Mouse (Mus musculus) stomach, embryonic 14.5 days (tissue): ENCODE measurements around the gene Gstt3. TPM values are rescaled to one million over a fixed set of nuclear protein-coding genes. Genes with fewer than 3 reads are reported as not detected.
A peak's percentile ranks its signal among the peaks of the same experiment; 100 is the strongest.

Experiments
- ATAC-seq: fragments of 200-750 bp; cut with Nextera tagmentation; 2 replicates; pipeline ENCODE4 v1.8.0; 2017; ENCODE audit warnings: low read depth, moderate TSS enrichment; ENCODE audit not compliant: insufficient number of reproducible peaks, insufficient read depth, low FRiP score
- H3K27ac ChIP-seq: fragments of 300-500 bp; sonication (generic); 2 replicates; pipeline ENCODE4 v1.5.1; 2014; ENCODE audit warnings: mild to moderate bottlenecking, low read length, moderate library complexity, mixed read lengths
- H3K27me3 ChIP-seq: fragments of 300-500 bp; sonication (generic); 2 replicates; pipeline ENCODE4 v1.6.1; 2014; ENCODE audit warnings: low read length, control low read depth, mixed read lengths; ENCODE audit not compliant: control insufficient read depth, insufficient read depth
- H3K36me3 ChIP-seq: fragments of 300-500 bp; sonication (generic); 2 replicates; pipeline ENCODE4 v1.6.1; 2014; ENCODE audit warnings: mild to moderate bottlenecking, control low read depth, low read length, moderate library complexity, mixed read lengths; ENCODE audit not compliant: control insufficient read depth, insufficient read depth
- H3K4me1 ChIP-seq: fragments of 300-500 bp; sonication (generic); 2 replicates; pipeline ENCODE4 v1.6.1; 2014; ENCODE audit warnings: low read length, control low read depth, mixed read lengths; ENCODE audit not compliant: control insufficient read depth, insufficient read depth
- H3K4me2 ChIP-seq: fragments of 300-500 bp; sonication (generic); replicated peaks from 2 replicates; pipeline ENCODE4 v1.6.1; 2014; ENCODE audit warnings: low read depth, low read length, control low read depth
- H3K4me3 ChIP-seq: fragments of 300-500 bp; sonication (generic); 2 replicates; pipeline ENCODE4 v1.5.1; 2014; ENCODE audit warnings: low read depth, low read length, control low read depth
- H3K9ac ChIP-seq: fragments of 300-500 bp; sonication (generic); replicated peaks from 2 replicates; pipeline ENCODE4 v1.6.1; 2014; ENCODE audit warnings: low read depth, mild to moderate bottlenecking, control low read depth, low read length, moderate library complexity, mixed read lengths
- H3K9me3 ChIP-seq: fragments of 300-500 bp; sonication (generic); 2 replicates; pipeline ENCODE4 v1.6.1; 2016; ENCODE audit warnings: low read depth, low read length, control low read depth; ENCODE audit not compliant: control insufficient read depth
- WGBS: fragments of 180-500 bp; shearing (Covaris S2); extraction: QIAGEN DNeasy Blood & Tissue Kit; methylation state at CpG from one replicate; pipeline ENCODE4 v1.1.7; 2014; 5-methylcytosine and 5-hydroxymethylcytosine counted together
- polyA plus RNA-seq: library from polyadenylated mRNA; unstranded; fragments of >200 nt; fragmentation: Nextera tagmentation; extraction: Ambion mirVana; gene quantifications from 2 replicates; pipeline ENCODE4 v1.2.1, GENCODE M21; 2014

The Gstt3 gene
- polyA plus RNA-seq, 1 experiment from 2014 or later: 46.5 TPM

DNA sequence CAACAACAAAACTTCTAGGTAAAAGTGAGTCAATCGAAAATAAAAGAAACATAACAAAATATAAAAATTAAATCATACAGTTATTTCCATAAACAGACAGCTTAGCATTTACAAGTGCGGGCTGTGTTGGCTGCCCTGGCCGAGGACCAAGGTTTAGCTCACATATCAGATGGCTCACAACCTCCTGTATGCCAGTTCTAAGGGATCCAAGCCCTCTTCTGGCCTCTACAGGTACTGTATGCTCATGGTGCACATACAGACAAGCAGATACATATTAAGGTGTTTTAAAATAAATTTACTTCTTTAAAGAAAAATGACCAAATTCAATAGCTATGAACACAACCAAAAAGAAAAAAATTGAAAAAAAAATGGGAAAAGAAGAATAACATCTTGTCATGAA is 20.9 kb downstream of the Gstt3 start:
- Histone ChIP-seq H3K4me3 (no peak overlapping the region), H3K9me3 (no peaks in the 10 kb centered on the region)
- WGBS: 96% methylated on average over 3 of the region's 3 CpGs

DNA sequence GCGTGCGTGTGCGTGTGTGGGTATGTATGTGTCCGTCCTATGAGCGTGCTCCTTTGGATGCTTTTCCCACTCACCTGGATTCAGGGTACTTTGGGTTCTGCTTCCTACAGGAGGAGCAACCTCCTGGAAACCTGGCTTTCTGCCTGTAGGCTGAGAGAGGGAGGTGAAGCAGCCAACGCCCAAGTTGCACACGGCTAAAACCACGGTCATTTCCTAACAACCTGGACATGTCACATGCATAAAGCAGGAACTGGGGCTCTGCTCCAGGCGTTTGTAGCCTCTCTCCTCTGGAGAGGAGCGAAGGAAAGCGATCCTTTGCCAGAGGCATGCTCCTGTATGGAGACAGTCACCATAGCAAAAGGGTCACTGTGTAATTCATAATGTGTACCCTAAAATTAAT is 24.5 kb downstream of the Gstt3 start:
- no peak overlapping the region for H3K4me2 ChIP-seq
- no peak overlapping the region for H3K27ac ChIP-seq
- no peaks in the 10 kb centered on the region for H3K4me1 ChIP-seq
- no peak overlapping the region for H3K4me3 ChIP-seq
- no peak for ATAC-seq
- H3K9me3 ChIP-seq: no peaks in the 10 kb centered on the region
- peaks cover 40% of the 10 kb centered on the region for H3K36me3 ChIP-seq
- H3K9ac ChIP-seq: no peak overlapping the region
- WGBS: 91% methylated on average over 11 of the region's 11 CpGs
- no peaks in the 10 kb centered on the region for H3K27me3 ChIP-seq

More for the DNA sequence above, 20.9 kb downstream of the Gstt3 start:
- H3K27ac ChIP-seq: no peak overlapping the region
- H3K4me1 ChIP-seq: peaks cover 4% of the 10 kb centered on the region; the same call in 1 of the 2 replicates
- H3K9ac ChIP-seq: no peak overlapping the region
- no peaks in the 10 kb centered on the region for H3K27me3 ChIP-seq
- no peak for ATAC-seq
- H3K4me2 ChIP-seq: no peak overlapping the region
- H3K36me3 ChIP-seq: peaks cover 7% of the 10 kb centered on the region; the same call in 1 of the 2 replicates

DNA sequence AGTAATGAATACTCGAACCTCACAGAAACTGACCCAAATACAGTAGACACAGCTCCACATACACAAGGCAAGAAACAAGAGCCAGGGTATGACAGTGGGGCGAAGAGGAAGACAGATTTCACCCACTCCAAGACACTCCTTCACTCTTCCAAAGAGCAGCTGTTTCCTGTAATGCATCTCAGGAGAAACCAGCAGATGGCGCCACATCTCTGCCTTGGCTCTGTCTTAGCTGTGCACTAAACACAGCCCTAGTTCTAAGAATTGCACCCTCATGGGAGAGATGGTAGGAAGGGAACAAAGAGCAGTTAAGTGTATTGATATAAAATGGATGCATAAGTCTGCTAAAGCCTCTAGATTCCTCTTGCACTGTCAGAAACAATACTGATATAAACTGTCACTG is 37.2 kb downstream of the Gstt3 start:
- 43% methylated on average over 3 of the region's 3 CpGs for WGBS
- Histone ChIP-seq H3K36me3 (peaks cover 57% of the 10 kb centered on the region), H3K4me3 (no peak overlapping the region), H3K4me1 (no peaks in the 10 kb centered on the region), H3K9ac (no peak overlapping the region), H3K9me3 (no peaks in the 10 kb centered on the region), H3K27ac (no peak overlapping the region), H3K27me3 (no peaks in the 10 kb centered on the region), H3K4me2 (no peak overlapping the region)
- ATAC-seq: peak; percentile 81

DNA sequence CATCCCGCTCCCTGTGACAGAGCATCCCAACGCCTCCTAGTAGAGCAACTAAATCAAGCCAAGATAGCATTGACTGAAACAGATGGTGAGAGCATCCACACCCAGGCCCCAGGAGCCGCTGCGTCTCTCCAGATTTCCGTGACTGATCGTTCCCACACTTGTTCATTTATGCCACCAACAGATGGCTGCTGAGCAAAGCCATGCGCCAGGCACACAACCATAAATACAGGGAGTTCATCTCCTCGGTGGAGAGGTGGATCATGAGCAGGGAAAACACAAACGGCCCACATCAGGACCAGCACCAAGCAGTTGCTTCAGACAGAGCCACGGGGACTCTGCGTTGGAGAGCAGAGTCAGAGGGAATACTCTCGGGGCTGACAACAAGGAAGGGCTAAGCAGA is 37.8 kb downstream of the Gstt3 start:
- Histone ChIP-seq H3K9ac (no peak overlapping the region), H3K27ac (no peak overlapping the region), H3K9me3 (no peaks in the 10 kb centered on the region), H3K36me3 (peaks cover 60% of the 10 kb centered on the region), H3K4me1 (no peaks in the 10 kb centered on the region), H3K4me2 (no peak overlapping the region), H3K27me3 (no peaks in the 10 kb centered on the region), H3K4me3 (no peak overlapping the region)
- no peak for ATAC-seq
- WGBS: 95% methylated on average over 12 of the region's 12 CpGs

- peaks cover 63% of the 10 kb centered on the region for H3K36me3 ChIP-seq
- no peak for ATAC-seq
These were observed 40.3 kb downstream of the Gstt3 start for GRCm38 (mm10) chr10:75740866-75741265.

GRCm38 (mm10) chr10:75725449-75725848 is 55.8 kb downstream of the Gstt3 start:
- H3K9me3 ChIP-seq: no peaks in the 10 kb centered on the region
- no peak overlapping the region for H3K27ac ChIP-seq
- H3K4me1 ChIP-seq: no peaks in the 10 kb centered on the region
- H3K4me2 ChIP-seq: no peak overlapping the region
- ATAC-seq: no peak
- no peak overlapping the region for H3K9ac ChIP-seq
- no peaks in the 10 kb centered on the region for H3K27me3 ChIP-seq
- H3K36me3 ChIP-seq: peaks cover 49% of the 10 kb centered on the region
- H3K4me3 ChIP-seq: no peak overlapping the region
- WGBS: 89% methylated on average over 7 of the region's 7 CpGs

More at GRCm38 (mm10) chr10:75740866-75741265, 40.3 kb downstream of the Gstt3 start:
- Histone ChIP-seq H3K9ac (no peak overlapping the region), H3K27me3 (no peaks in the 10 kb centered on the region), H3K9me3 (no peaks in the 10 kb centered on the region), H3K4me2 (no peak overlapping the region), H3K4me1 (no peaks in the 10 kb centered on the region), H3K27ac (no peak overlapping the region), H3K4me3 (no peak overlapping the region)
- WGBS: 92% methylated on average over 3 of the region's 3 CpGs

Other genes with a start within 250 kb of the Gstt3 start
- gene Lrrc75b, start 221.1 kb downstream of the Gstt3 start, polyA plus RNA-seq: 2.2 TPM in 2 replicates
- gene Ggt1, start 219.8 kb downstream of the Gstt3 start, polyA plus RNA-seq: 3.1 and 3.8 TPM in 2 replicates
- 4.1 and 5.2 TPM in 2 replicates for gene Ggt5, start 192.1 kb downstream of the Gstt3 start, polyA plus RNA-seq
- gene Susd2, start 137.4 kb downstream of the Gstt3 start, polyA plus RNA-seq: 8.3 and 10.2 TPM in 2 replicates
- gene Cabin1, start 17.1 kb downstream of the Gstt3 start, polyA plus RNA-seq: 42.7 and 49.0 TPM in 2 replicates
- gene Ddt, start 8.0 kb downstream of the Gstt3 start, polyA plus RNA-seq: 65.3 and 65.5 TPM in 2 replicates
- gene Gm20441, start 460 bp downstream of the Gstt3 start, polyA plus RNA-seq: not detected in 2 replicates
- 11.6 and 12.6 TPM in 2 replicates for gene Gstt1, start 17.2 kb upstream of the Gstt3 start, polyA plus RNA-seq
- not detected in 2 replicates for gene Gstt4, start 41.1 kb upstream of the Gstt3 start, polyA plus RNA-seq
- gene Gstt2, start 56.0 kb upstream of the Gstt3 start, polyA plus RNA-seq: 43.5 and 47.4 TPM in 2 replicates
- gene Mif, start 78.8 kb upstream of the Gstt3 start, polyA plus RNA-seq: 1,950 and 2,198 TPM in 2 replicates
- gene Derl3, start 112.0 kb upstream of the Gstt3 start, polyA plus RNA-seq: 2.3 and 3.3 TPM in 2 replicates
- gene Smarcb1, start 140.2 kb upstream of the Gstt3 start, polyA plus RNA-seq: 182 and 197 TPM in 2 replicates
- 40.3 and 47.6 TPM in 2 replicates for gene Chchd10, start 151.7 kb upstream of the Gstt3 start, polyA plus RNA-seq
- gene Mmp11, start 155.1 kb upstream of the Gstt3 start, polyA plus RNA-seq: 47.9 and 59.5 TPM in 2 replicates
- not detected in 2 replicates for gene Gm867, start 159.3 kb upstream of the Gstt3 start, polyA plus RNA-seq
- gene Vpreb3, start 161.6 kb upstream of the Gstt3 start, polyA plus RNA-seq: 0.88 and 1.3 TPM in 2 replicates
- not detected in 2 replicates for gene Gm5134, start 173.1 kb upstream of the Gstt3 start, polyA plus RNA-seq